Mouse (Mus musculus) liver, adult 10 weeks (tissue): Measurements from ENCODE around the gene Sac3d1. TPM values are rescaled to one million over a fixed set of nuclear protein-coding genes. Genes with fewer than 3 reads are reported as not detected.

Source experiments
- polyA plus RNA-seq: library from polyadenylated mRNA; stranded (reverse); fragments of 350-450 nt; fragmentation: Illumina TruSeq; extraction: RNeasy Lipid Tissue Mini Kit (QIAGEN cat#74804); gene quantifications from one replicate; pipeline ENCODE4 v1.2.3, GENCODE M21; 2014; ENCODE audit warnings: low read depth, low replicate concordance

The Sac3d1 gene
- polyA plus RNA-seq: 1.0 TPM

DNA sequence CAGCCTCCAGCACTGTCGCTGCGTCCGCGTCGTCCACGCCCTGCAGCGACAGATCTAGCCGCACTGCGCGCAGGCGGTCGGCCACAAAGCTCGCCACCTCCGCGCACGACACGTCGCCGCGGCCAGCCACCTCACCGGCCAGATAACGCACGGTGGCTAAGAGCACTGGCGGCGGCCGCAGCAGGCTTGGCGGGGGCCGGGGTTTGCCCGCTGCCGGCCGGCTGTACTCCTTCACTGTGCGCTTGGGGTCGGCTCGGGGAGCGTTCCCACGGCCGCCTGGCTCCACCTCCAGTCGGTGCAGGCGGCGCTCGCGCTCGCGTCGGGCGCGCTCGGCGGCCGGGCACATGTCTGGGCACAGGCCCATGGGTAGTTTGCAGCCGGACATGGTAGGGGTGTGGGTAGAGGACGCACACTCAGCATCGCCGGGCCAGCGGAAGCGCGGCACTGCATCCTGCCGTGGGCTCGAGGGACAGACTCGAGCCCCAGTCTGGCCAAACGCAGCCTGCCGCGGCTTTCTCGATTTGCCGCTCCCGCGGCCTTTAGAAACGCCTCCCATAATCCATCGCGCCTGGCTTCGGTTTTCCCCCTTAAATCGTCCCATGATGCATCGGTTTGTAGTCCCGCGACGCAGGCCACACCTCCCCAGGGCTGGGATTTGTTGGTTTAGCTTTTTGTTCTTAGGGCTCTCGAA is at the start of gene Sac3d1:
Gene Sac3d1, minus strand, starts transcription at position 665 of the 691 bp plus-strand sequence.

DNA sequence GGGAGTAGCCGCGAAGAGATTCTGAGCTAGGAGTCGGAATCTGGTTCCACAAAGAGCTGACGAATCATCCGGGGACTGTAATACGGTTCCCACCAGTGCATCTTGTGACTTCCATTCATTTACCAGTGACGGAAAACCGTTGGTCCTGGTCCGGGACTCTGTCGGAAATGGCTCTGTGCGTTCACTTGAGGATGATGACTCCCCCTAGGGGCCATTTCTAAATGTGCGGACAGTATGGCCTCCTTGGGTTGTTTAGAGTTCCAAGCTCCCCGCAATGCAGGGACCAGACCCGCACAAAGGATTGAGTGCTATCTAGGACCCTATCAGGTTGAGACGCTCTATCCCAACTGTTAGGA is 22.9 kb upstream of the Sac3d1 start, which contains the start of gene Arl2:
Gene Arl2, minus strand, starts transcription at position 155 of the 356 bp plus-strand sequence.

DNA sequence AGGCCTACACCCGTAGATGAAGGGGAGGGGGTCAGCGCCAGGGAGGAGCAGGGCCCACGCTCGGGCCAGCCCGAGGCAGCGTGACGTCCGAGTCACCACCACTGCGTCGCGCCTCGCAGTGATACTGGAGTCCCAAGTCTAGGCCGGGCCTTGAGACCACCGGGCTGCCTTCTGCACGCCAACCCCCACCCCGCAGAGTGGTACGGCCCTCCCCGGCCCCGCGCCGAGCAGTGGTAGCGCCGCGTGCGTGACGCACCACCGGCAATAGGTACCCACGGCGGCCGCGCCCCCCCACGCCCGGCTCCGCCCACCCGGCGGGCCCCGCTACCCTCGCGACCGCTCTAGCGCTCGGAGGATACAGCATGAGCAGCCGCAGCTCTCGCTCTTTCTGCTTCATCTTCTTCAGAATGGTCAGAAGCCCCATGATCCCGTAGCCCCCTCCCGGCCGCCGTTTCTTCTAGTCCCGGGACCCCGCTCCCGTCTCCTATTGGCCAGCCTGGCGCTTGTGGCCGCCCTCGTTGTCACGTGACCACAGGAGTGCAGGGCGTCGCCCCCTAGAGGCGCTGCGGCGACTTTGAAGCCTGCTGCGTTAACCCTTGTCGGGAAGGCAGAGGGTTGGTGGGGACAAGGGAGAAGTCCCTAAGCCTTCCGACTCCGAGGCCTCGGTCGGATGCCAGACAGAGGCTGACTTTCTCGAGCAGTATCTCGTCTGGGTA is 22.4 kb upstream of the Sac3d1 start, which contains the start of gene Batf2:
Gene Batf2, plus strand, starts transcription at position 306 of the 716 bp plus-strand sequence.

DNA sequence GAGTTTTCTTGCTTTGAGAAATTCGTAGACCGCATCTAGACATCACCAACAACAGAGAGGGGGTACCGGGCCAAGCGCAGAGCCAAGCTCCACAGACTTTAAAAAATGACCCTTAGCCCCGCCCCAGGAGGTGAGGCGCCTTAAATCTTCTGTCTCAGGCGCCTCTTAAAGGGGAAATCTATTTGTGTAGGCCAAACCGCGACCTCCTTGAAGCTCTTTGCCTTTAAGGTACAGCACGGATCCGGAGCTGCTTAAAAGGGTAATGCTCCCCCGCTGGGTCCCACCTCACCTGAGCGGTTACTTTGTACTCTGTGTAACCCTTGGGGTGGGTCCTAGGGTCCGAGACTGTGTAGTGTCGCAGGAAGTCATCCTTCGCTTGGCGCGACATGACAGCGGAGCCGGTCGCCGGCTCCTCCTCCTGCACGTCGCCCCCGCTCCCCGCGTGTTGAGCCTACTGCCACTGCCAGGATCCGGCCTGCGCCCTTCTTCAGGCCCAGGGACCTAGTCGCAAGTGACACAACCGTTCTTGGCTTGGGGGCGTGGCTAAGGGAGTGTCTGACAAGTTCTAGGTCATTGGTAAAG is 9.4 kb upstream of the Sac3d1 start, which contains the start of gene Snx15:
Gene Snx15, minus strand, starts transcription at position 545 of the 582 bp plus-strand sequence.

DNA sequence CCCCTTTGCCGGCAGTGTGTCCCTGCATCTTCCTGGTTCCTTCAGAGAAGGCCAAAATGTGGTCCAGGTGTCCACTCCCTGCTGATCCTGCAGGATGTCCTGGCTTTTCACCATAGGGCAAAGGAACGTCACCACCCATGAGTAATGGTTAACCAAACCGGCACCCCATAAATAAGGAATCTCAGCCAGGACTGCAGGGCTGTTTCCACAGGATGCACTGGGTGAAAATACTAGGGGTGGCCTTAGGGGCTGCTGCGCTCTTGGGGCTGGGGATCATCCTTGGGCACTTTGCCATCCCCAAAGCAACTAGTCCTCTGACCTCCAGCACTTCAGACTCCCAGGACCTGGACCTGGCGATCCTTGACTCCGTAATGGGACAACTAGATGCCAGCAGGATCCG is 12.9 kb downstream of the Sac3d1 start, which contains the start of gene Naaladl1:
Gene Naaladl1, plus strand, starts transcription at position 197 of the 400 bp plus-strand sequence.

DNA sequence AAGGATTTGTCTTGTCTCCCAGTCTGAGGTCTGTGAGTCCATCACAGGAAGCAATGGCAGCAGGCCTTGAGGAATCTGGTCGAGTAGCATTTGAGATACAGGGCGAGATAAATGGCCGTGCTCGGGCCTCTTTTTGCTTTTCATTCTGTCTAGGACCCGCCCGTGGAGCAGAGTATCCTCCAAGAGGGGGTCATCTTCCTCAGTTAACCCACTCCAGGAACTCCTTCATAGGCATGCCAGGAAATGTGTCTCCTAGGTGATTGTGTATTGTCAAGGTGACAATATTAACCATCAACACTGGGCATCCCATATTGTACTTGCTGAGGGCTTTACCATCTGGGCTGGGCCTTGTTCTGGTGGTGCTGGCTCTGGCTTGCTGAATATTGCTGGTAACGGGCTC is 24.3 kb downstream of the Sac3d1 start, which contains the start of gene AC131692.1:
Gene AC131692.1, plus strand, starts transcription at position 301 of the 400 bp plus-strand sequence.

DNA sequence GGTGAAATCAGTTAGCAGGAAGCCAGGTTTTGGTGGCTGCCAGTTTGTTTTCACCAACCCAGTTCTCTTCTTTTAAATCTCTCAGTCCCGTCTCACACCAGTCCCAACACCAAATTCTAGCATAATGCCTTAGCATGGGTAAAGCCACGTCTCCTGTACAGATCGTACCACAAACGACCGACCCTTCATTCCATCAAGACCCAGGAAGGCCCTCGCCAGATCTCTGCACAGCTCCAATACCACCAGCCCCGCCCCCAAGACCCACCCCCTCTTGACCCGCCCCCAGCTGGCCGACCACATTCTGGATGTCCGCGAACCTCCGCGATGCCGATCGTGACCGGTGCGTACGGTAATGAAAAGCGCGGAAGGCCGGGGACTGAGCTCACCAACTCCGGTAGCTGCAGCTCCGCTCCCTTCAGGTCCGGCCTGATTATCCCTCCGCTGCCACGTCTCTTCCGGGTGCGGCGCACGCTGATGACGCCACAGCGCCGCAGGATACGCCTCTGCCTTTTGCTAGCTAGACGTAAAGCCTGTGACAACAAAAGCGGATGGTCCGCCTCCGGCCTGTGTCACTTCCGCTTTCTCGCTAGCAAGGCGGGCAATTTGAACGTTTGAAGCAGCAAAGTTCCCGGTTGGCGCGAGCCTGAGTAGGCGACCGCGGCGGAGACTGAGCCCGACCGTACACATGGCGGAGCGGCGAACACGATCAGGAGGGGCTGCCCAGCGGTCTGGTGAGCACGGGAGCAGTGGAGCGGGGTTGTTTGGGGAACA is 33.8 kb downstream of the Sac3d1 start, which contains the start of the genes Zfpl1 and Cdca5:
Gene Zfpl1, minus strand, starts transcription at position 479 of the 771 bp plus-strand sequence.
Gene Cdca5, plus strand, starts transcription at position 506 of the 771 bp plus-strand sequence.

DNA sequence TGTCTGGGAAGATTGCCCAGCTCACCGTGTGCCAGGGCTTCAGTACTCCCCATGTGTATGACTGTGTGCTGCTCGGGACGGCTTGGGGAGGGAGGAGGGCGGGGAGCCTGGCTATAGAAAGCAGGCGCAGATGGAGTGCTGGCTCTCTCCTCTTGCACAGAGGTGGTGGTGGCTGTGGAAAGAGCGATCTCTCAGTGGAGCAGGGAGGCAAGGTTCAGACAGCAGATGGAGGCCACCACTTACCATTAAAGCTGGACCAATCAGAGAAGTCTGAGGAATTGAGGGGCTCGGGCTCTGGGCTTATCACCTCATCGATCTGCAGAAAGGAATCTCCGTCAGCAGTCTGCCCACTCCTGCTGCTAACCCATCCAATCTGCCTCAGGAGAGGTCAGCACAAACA is 36.3 kb downstream of the Sac3d1 start, which contains the start of gene Gm28374:
Gene Gm28374, minus strand, starts transcription at position 101 of the 400 bp plus-strand sequence.

DNA sequence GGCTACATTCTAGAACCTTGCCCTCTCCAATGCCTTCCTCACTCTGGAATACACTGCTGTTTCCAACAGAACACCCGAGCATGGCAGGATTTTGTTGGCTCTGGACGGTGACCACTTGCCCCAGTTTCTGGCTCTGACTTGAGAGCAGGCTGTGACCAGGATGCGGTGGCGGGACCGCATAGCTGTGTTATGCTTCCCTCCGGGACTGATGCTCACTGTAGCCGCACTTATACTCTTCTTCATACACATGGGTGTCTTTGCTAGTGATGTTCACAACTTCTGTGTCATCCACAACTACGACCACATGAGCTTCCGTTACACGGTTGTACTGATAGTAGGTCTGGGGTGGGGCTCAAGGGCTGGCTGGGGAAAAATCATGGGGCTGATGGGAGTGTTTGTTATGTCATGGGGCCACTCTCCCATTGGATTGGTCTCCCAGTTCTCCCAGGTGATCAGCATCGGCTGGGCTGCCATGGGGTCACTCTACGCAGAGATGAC is 38.4 kb downstream of the Sac3d1 start, which contains the start of gene Tmem262:
Gene Tmem262, plus strand, starts transcription at position 51 of the 498 bp plus-strand sequence.

DNA sequence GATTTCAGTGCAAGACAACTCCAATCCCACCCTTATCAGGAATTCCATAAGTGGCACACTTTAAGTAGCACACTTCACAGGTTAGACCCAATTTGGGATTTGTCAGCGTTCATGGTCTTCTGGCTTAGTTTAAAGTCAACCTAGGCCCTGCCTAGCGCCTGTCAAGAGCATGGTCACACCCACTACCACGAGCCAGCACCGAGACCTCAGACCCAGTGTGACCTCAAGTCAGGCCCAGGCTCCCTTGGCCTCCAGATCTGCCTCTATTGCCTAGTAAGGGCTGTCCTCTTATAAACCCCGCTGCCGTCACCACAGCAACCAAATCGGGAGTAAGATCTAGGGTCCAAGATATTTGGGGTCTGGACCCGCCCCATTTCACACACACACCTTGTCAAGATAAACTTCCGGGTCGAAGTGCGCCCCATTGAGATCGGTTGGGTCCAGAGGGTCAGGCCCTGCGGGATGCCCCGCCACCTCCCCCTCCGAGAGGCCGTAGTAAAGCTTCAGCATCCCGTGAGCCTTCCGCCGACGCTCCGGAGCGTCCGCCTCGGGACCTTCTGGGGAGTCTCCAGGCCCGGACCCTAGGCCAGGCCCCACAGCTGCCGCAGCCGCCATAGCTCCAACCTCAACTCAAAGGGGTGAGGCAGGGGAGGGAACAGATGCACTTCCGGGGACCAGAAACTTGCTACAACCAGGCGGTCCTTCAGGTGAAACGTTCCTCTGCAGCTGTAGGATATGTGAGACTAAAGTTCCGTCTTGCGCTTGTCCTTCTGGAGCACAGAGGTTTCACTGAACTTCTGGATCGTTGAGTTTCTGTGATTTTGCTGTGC is 41.7 kb downstream of the Sac3d1 start, which contains the start of gene Vps51:
Gene Vps51, minus strand, starts transcription at position 668 of the 830 bp plus-strand sequence.

DNA sequence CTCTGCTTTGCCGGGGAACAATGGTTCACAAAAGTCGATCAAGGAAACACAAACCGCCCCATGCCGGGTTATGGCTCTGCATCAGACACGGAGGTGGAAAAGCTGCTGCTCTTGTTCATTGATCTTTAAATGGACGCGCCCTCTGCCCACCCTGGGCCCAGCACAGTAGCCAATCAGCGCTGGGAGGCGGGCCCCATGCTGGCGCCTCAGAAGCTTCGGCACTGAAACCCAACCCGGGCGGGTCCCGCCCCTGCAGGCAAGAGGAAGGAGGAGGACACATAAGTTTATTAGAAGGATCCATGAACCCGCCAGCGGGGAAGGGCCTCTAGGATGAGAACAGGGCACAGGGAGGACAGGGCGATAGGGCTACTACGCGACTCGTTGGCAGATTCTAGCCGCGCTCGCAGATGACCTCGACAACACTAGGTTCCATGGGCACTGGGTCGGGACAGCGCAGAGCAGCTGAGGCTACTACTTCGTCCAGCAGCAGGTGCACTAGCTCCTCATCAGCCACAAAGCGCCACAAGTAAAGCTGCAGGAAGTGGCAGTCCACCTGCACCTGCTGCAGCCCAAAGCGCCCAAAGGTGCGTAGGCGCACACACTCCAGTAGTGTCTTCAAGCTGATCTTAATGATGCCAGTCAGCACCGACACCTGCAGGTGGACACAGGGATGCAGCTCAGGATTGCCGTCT is 50.6 kb downstream of the Sac3d1 start, which contains the start of gene Tm7sf2:
Gene Tm7sf2, minus strand, starts transcription at position 650 of the 692 bp plus-strand sequence.

Other genes starting within 250 kb of the Sac3d1 start
- 1.5 TPM for gene Frmd8, start 243.4 kb downstream of the Sac3d1 start, polyA plus RNA-seq
- 7.7 TPM for gene Slc25a45, start 240.8 kb downstream of the Sac3d1 start, polyA plus RNA-seq
- gene Tigd3, start 224.5 kb downstream of the Sac3d1 start, polyA plus RNA-seq: not detected
- 7.4 TPM for gene Dpf2, start 205.6 kb downstream of the Sac3d1 start, polyA plus RNA-seq
- 0.56 TPM for gene Cdc42ep2, start 193.8 kb downstream of the Sac3d1 start, polyA plus RNA-seq
- gene Pola2, start 154.4 kb downstream of the Sac3d1 start, polyA plus RNA-seq: 2.9 TPM
- not detected for gene Slc22a20, start 132.5 kb downstream of the Sac3d1 start, polyA plus RNA-seq
- gene Capn1, start 102.8 kb downstream of the Sac3d1 start, polyA plus RNA-seq: 0.82 TPM
- 2.7 TPM for gene Syvn1, start 72.1 kb downstream of the Sac3d1 start, polyA plus RNA-seq
- gene Mrpl49, start 60.9 kb downstream of the Sac3d1 start, polyA plus RNA-seq: 28.1 TPM
- gene Fau, start 60.8 kb downstream of the Sac3d1 start, polyA plus RNA-seq: 75.1 TPM
- gene Znhit2, start 57.5 kb downstream of the Sac3d1 start, polyA plus RNA-seq: not detected
- 28.5 TPM for gene Tm7sf2, start 50.3 kb downstream of the Sac3d1 start, polyA plus RNA-seq
- 4.6 TPM for gene Vps51, start 41.4 kb downstream of the Sac3d1 start, polyA plus RNA-seq
- not detected for gene Tmem262, start 38.6 kb downstream of the Sac3d1 start, polyA plus RNA-seq
- gene Gm28374, start 36.4 kb downstream of the Sac3d1 start, polyA plus RNA-seq: not detected
- 1.1 TPM for gene Zfpl1, start 33.7 kb downstream of the Sac3d1 start, polyA plus RNA-seq
- not detected for gene Cdca5, start 33.7 kb downstream of the Sac3d1 start, polyA plus RNA-seq
- gene AC131692.1, start 24.2 kb downstream of the Sac3d1 start, polyA plus RNA-seq: not detected
- gene Naaladl1, start 12.9 kb downstream of the Sac3d1 start, polyA plus RNA-seq: not detected
- 2.6 TPM for gene Snx15, start 9.7 kb upstream of the Sac3d1 start, polyA plus RNA-seq
- not detected for gene Batf2, start 22.3 kb upstream of the Sac3d1 start, polyA plus RNA-seq
- gene Arl2, start 22.9 kb upstream of the Sac3d1 start, polyA plus RNA-seq: 0.98 TPM
- gene Majin, start 65.7 kb upstream of the Sac3d1 start, polyA plus RNA-seq: not detected
- gene Gpha2, start 107.7 kb upstream of the Sac3d1 start, polyA plus RNA-seq: not detected
- gene Ppp2r5b, start 117.2 kb upstream of the Sac3d1 start, polyA plus RNA-seq: 0.93 TPM
- gene Atg2a, start 123.0 kb upstream of the Sac3d1 start, polyA plus RNA-seq: 0.79 TPM
- 4.2 TPM for gene Ehd1, start 158.1 kb upstream of the Sac3d1 start, polyA plus RNA-seq
- 0.82 TPM for gene Cdc42bpg, start 187.8 kb upstream of the Sac3d1 start, polyA plus RNA-seq
- gene Men1, start 216.3 kb upstream of the Sac3d1 start, polyA plus RNA-seq: 3.5 TPM
- 3.2 TPM for gene Map4k2, start 222.5 kb upstream of the Sac3d1 start, polyA plus RNA-seq
- gene Sf1, start 245.0 kb upstream of the Sac3d1 start, polyA plus RNA-seq: 59.9 TPM